Mouse (Mus musculus): ENCODE measurements at regions not wholly inside any gene's neighbourhood (a gene's known extent, or its start where the extent isn't known, plus 50 kb on each side); places are given as distances from the start of the nearest gene placed in this dataset.

DNA sequence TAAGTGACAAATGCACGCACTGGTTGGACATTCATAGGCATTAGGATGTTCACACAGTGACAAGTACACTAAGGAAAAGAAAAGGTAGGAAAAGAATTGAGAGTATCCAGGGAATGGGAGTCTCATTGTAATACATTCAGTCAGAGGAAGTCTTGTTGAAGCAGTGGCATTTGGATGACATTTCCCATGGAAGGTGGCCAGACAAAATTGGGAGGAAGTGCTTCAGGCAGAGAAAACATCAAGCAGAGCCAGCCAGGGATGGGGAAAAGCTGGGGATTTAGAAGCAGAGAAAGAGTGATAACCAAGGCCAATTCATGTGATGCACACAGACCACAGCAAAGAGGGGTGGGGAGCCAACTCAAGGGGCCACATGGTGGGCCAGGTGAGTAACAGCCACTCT is 524.0 kb upstream of the Rgma start:
- Histone ChIP-seq H3K36me3 (no peaks in the 10 kb centered on the region), H3K9ac (no peak overlapping the region), H3K27ac (no peak overlapping the region), H3K9me3 (replicated peaks) (no peaks in the 10 kb centered on the region), H3K4me3 (no peak overlapping the region), H3K27me3 (no peaks in the 10 kb centered on the region), H3K4me1 (replicated peaks) (no peaks in the 10 kb centered on the region), H3K4me2 (no peak overlapping the region)
- no peak for ATAC-seq (replicated peaks; ENCODE audit: insufficient number of reproducible peaks, insufficient read depth, low FRiP score, low read depth)
- WGBS = 96% methylated on average over 1 of the region's 1 CpGs

DNA sequence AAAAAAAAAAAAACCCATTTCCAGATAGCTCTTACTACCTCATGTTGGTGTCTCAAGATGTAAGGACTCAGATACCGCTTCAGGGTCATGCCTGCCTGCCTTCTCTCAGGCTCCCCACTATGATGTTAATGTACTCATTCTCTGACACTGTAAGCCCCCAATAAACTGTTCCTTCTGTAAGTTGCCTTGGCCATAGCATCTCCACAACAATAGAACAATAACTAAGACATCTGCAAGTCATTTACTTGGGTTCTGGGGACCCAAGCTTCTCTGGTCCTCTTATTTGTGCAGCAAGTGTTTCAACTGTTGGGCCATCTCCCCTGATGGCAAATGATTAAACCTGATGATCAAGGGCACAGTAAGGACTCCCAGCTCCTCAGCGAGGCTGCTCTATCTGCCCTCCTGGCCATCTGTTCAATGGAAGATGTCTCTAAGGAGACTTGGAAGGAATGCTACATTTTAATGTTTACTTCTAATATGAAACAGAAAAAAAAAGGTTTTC is 520.8 kb upstream of the Rgma start:
- no peaks in the 10 kb centered on the region for H3K27me3 ChIP-seq
- no peaks in the 10 kb centered on the region for H3K36me3 ChIP-seq
- WGBS = 73% methylated on average over 2 of the region's 2 CpGs
- no peak for ATAC-seq (replicated peaks; ENCODE audit: insufficient number of reproducible peaks, insufficient read depth, low FRiP score, low read depth)
- no peak overlapping the region for H3K27ac ChIP-seq
- no peak overlapping the region for H3K9ac ChIP-seq
- H3K4me2 ChIP-seq = no peak overlapping the region
- H3K4me1 ChIP-seq (replicated peaks) = no peaks in the 10 kb centered on the region
- no peaks in the 10 kb centered on the region for H3K9me3 ChIP-seq (replicated peaks)
- H3K4me3 ChIP-seq = no peak overlapping the region

- Histone ChIP-seq H3K9me3 (replicated peaks) (no peaks in the 10 kb centered on the region), H3K4me2 (no peak overlapping the region), H3K4me3 (no peak overlapping the region), H3K9ac (no peak overlapping the region), H3K27ac (no peak overlapping the region), H3K36me3 (no peaks in the 10 kb centered on the region), H3K4me1 (replicated peaks) (no peaks in the 10 kb centered on the region), H3K27me3 (no peaks in the 10 kb centered on the region)
- 70% methylated on average over 6 of the region's 6 CpGs for WGBS
- no peak for ATAC-seq (replicated peaks; ENCODE audit: insufficient number of reproducible peaks, insufficient read depth, low FRiP score, low read depth)
These were observed 508.1 kb upstream of the Rgma start for GRCm38 (mm10) chr7:72866966-72867754.

GRCm38 (mm10) chr7:72869068-72869467 is 506.2 kb upstream of the Rgma start:
- 86% methylated on average over 4 of the region's 4 CpGs for WGBS
- no peak for ATAC-seq (replicated peaks; ENCODE audit: insufficient number of reproducible peaks, insufficient read depth, low FRiP score, low read depth)
- no peaks in the 10 kb centered on the region for H3K4me1 ChIP-seq (replicated peaks)
- no peak overlapping the region for H3K9ac ChIP-seq
- H3K27ac ChIP-seq = no peak overlapping the region
- no peak overlapping the region for H3K4me3 ChIP-seq
- H3K27me3 ChIP-seq = no peaks in the 10 kb centered on the region
- H3K9me3 ChIP-seq (replicated peaks) = no peaks in the 10 kb centered on the region
- no peaks in the 10 kb centered on the region for H3K36me3 ChIP-seq
- H3K4me2 ChIP-seq = no peak overlapping the region

GRCm38 (mm10) chr7:72900816-72901215 is 474.5 kb upstream of the Rgma start:
- Histone ChIP-seq H3K27me3 (no peaks in the 10 kb centered on the region), H3K36me3 (no peaks in the 10 kb centered on the region), H3K9ac (no peak overlapping the region), H3K4me1 (replicated peaks) (no peaks in the 10 kb centered on the region), H3K4me3 (no peak overlapping the region), H3K27ac (no peak overlapping the region), H3K4me2 (no peak overlapping the region), H3K9me3 (replicated peaks) (no peaks in the 10 kb centered on the region)
- WGBS = 72% methylated on average over 6 of the region's 6 CpGs
- no peak for ATAC-seq (replicated peaks; ENCODE audit: insufficient number of reproducible peaks, insufficient read depth, low FRiP score, low read depth)

GRCm38 (mm10) chr7:72905891-72906290 is 469.4 kb upstream of the Rgma start:
- Histone ChIP-seq H3K9ac (no peak overlapping the region), H3K4me2 (no peak overlapping the region), H3K4me3 (no peak overlapping the region), H3K27me3 (no peaks in the 10 kb centered on the region), H3K9me3 (replicated peaks) (no peaks in the 10 kb centered on the region), H3K4me1 (replicated peaks) (no peaks in the 10 kb centered on the region), H3K27ac (no peak overlapping the region), H3K36me3 (no peaks in the 10 kb centered on the region)
- no peak for ATAC-seq (replicated peaks; ENCODE audit: insufficient number of reproducible peaks, insufficient read depth, low FRiP score, low read depth)
- WGBS = 59% methylated on average over 2 of the region's 2 CpGs

DNA sequence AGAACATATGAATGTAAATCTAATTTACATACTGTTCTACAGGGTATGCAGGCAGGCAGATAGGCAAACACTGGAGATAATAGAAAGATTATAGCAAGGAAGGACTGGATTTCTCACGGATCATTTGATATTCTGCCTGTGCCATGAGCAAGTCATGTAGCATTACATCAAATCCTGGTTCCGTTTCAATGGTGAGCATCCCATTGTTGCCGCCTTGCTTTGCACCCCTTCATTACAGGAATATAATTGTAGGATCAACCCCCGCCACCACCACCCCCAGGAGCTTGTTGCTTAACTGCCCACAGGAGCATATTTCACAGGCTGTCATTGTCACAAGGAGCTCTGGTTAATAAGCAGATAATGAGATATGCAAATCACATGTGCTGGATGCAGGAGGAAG is 468.8 kb upstream of the Rgma start:
- H3K36me3 ChIP-seq = no peaks in the 10 kb centered on the region
- H3K27me3 ChIP-seq = no peaks in the 10 kb centered on the region
- H3K4me2 ChIP-seq = no peak overlapping the region
- no peak for ATAC-seq (replicated peaks; ENCODE audit: insufficient number of reproducible peaks, insufficient read depth, low FRiP score, low read depth)
- no peak overlapping the region for H3K9ac ChIP-seq
- no peak overlapping the region for H3K4me3 ChIP-seq
- H3K9me3 ChIP-seq (replicated peaks) = no peaks in the 10 kb centered on the region
- no peak overlapping the region for H3K27ac ChIP-seq
- no peaks in the 10 kb centered on the region for H3K4me1 ChIP-seq (replicated peaks)
- 83% methylated on average over 4 of the region's 4 CpGs for WGBS

GRCm38 (mm10) chr7:72926772-72927380 is 448.4 kb upstream of the Rgma start:
- 74% methylated on average over 20 of the region's 20 CpGs for WGBS
- Histone ChIP-seq H3K27me3 (no peaks in the 10 kb centered on the region), H3K4me2 (no peak overlapping the region)

GRCm38 (mm10) chr7:72938842-72939241 is 436.5 kb upstream of the Rgma start:
- no peaks in the 10 kb centered on the region for H3K27me3 ChIP-seq
- no peak overlapping the region for H3K4me3 ChIP-seq
- H3K9me3 ChIP-seq (replicated peaks) = no peaks in the 10 kb centered on the region
- peak overlapping the region; percentile 73 for H3K27ac ChIP-seq
- 29% methylated on average over 2 of the region's 2 CpGs for WGBS
- no peak overlapping the region for H3K9ac ChIP-seq
- H3K4me1 ChIP-seq (replicated peaks) = peaks cover 4% of the 10 kb centered on the region; the same call in 1 of the 2 replicates
- H3K36me3 ChIP-seq = no peaks in the 10 kb centered on the region
- no peak overlapping the region for H3K4me2 ChIP-seq
- peak; percentile 86 for ATAC-seq (replicated peaks; ENCODE audit: insufficient number of reproducible peaks, insufficient read depth, low FRiP score, low read depth)

More at GRCm38 (mm10) chr7:72926772-72927380, 448.4 kb upstream of the Rgma start:
- H3K4me1 ChIP-seq (replicated peaks) = no peaks in the 10 kb centered on the region
- H3K9ac ChIP-seq = no peak overlapping the region
- no peaks in the 10 kb centered on the region for H3K36me3 ChIP-seq
- H3K9me3 ChIP-seq (replicated peaks) = no peaks in the 10 kb centered on the region
- H3K4me3 ChIP-seq = no peak overlapping the region
- no peak overlapping the region for H3K27ac ChIP-seq
- no peak for ATAC-seq (replicated peaks; ENCODE audit: insufficient number of reproducible peaks, insufficient read depth, low FRiP score, low read depth)

DNA sequence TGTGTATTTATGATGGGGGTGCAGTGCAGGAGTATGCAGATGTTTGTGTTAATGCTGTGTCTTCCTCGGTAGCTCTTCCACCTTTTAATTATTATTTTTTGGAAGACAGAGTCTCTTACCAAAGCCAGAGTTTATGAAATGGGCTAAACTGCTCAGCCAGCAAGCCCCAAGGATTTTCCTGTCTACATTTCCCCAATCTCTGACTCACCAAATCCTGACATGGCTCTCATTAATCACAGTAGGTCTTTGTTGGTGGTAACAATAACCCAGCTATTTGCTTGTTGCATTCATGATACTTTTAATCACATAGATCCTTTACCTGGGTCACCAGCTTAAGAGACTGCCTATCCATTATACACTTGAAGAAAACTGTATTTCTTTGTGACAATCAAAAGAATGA is 427.8 kb upstream of the Rgma start:
- Histone ChIP-seq H3K36me3 (no peaks in the 10 kb centered on the region), H3K27ac (no peak overlapping the region), H3K9me3 (replicated peaks) (no peaks in the 10 kb centered on the region), H3K27me3 (no peaks in the 10 kb centered on the region), H3K4me1 (replicated peaks) (no peaks in the 10 kb centered on the region), H3K4me2 (no peak overlapping the region), H3K4me3 (no peak overlapping the region), H3K9ac (no peak overlapping the region)
- WGBS = 81% methylated on average over 1 of the region's 1 CpGs
- ATAC-seq (replicated peaks; ENCODE audit: insufficient number of reproducible peaks, insufficient read depth, low FRiP score, low read depth) = no peak

- H3K9ac ChIP-seq = no peak overlapping the region
- H3K36me3 ChIP-seq = no peaks in the 10 kb centered on the region
- H3K4me1 ChIP-seq (replicated peaks) = no peaks in the 10 kb centered on the region
- H3K9me3 ChIP-seq (replicated peaks) = no peaks in the 10 kb centered on the region
- no peaks in the 10 kb centered on the region for H3K27me3 ChIP-seq
- H3K4me3 ChIP-seq = no peak overlapping the region
- no peak overlapping the region for H3K27ac ChIP-seq
- WGBS = 48% methylated on average over 5 of the region's 5 CpGs
- no peak overlapping the region for H3K4me2 ChIP-seq
- ATAC-seq (replicated peaks; ENCODE audit: insufficient number of reproducible peaks, insufficient read depth, low FRiP score, low read depth) = no peak
These were observed 427.3 kb upstream of the Rgma start for GRCm38 (mm10) chr7:72948026-72948425.

DNA sequence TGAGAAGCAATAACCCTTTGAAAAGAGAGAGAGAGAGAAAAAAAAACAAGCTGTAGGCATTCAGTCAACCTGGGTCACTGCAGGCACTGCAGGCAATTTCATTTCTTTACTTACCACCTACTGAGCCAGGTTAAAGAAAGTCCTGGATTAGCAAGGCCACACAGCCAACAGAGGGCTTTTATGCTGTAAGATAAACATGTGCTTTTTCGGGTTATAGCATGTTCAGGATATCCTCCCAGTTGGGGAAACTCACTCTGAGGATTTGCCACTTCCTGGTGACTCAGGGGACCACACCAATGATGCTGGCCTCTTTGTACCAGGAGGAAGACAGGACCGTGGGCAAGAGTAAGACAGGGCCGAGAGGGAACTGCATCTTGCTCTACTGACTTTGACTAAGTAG is 426.6 kb upstream of the Rgma start:
- 59% methylated on average over 3 of the region's 3 CpGs for WGBS
- no peaks in the 10 kb centered on the region for H3K36me3 ChIP-seq
- H3K4me2 ChIP-seq = no peak overlapping the region
- no peak overlapping the region for H3K4me3 ChIP-seq
- no peak overlapping the region for H3K9ac ChIP-seq
- no peaks in the 10 kb centered on the region for H3K4me1 ChIP-seq (replicated peaks)
- H3K27me3 ChIP-seq = no peaks in the 10 kb centered on the region
- no peaks in the 10 kb centered on the region for H3K9me3 ChIP-seq (replicated peaks)
- H3K27ac ChIP-seq = no peak overlapping the region
- no peak for ATAC-seq (replicated peaks; ENCODE audit: insufficient number of reproducible peaks, insufficient read depth, low FRiP score, low read depth)

Measured in heart, embryonic 15.5 days (tissue).